Mouse (Mus musculus) kidney, adult 2 months (tissue): Measurements from ENCODE around the gene Wdr72. TPM values are rescaled to one million over a fixed set of nuclear protein-coding genes. Genes with fewer than 3 reads are reported as not detected.

Experiments
- DNase-seq: peaks from one replicate; pipeline ENCODE4 v3.0.0; 2021
- H3K27ac ChIP-seq: fragments of 200-500 bp; 2 replicates; pipeline ENCODE4 v1.5.1; 2012; ENCODE audit warnings: low read depth, low read length, control low read depth, inconsistent platforms; ENCODE audit not compliant: insufficient read depth
- H3K27me3 ChIP-seq: fragments of 200-500 bp; replicated peaks from 2 replicates; pipeline ENCODE4 v1.6.1; 2012; ENCODE audit warnings: mild to moderate bottlenecking, moderate library complexity, low read length, inconsistent platforms; ENCODE audit not compliant: control insufficient read depth, insufficient read depth
- H3K36me3 ChIP-seq: fragments of 200-500 bp; 2 replicates; pipeline ENCODE4 v1.6.1; 2012; ENCODE audit warnings: mild to moderate bottlenecking, moderate library complexity, low read length, inconsistent platforms; ENCODE audit not compliant: control insufficient read depth, insufficient read depth
- H3K4me1 ChIP-seq: fragments of 200-500 bp; 2 replicates; pipeline ENCODE4 v1.6.1; 2011; ENCODE audit warnings: low read length; ENCODE audit not compliant: control insufficient read depth, insufficient read depth
- H3K4me3 ChIP-seq: fragments of 200-500 bp; 2 replicates; pipeline ENCODE4 v1.5.1; 2011; ENCODE audit warnings: mild to moderate bottlenecking, low read depth, low read length, control low read depth; ENCODE audit not compliant: insufficient read depth
- CTCF ChIP-seq: fragments of 200-500 bp; conservative IDR thresholded peaks from 2 replicates; pipeline ENCODE4 v1.5.1; 2011; ENCODE audit warnings: low read depth, mild to moderate bottlenecking, control low read depth, low read length, moderate library complexity, mixed read lengths; ENCODE audit not compliant: insufficient read depth, insufficient read length
- POLR2A ChIP-seq: fragments of 200-500 bp; IDR thresholded peaks from one replicate; pipeline ENCODE4 v1.6.1; 2011; ENCODE audit warnings: low read depth, low read length, control low read depth
- WGBS: fragments of 180-500 bp; shearing (Covaris S2); methylation state at CpG from one replicate; pipeline ENCODE4 v1.1.7; 2018; 5-methylcytosine and 5-hydroxymethylcytosine counted together
- polyA plus RNA-seq: library from polyadenylated mRNA; depleted of rRNA; stranded (reverse); fragments of >200 nt; gene quantifications from 2 replicates; pipeline ENCODE4 v1.2.3, GENCODE M21; 2012

The Wdr72 gene
- polyA plus RNA-seq, 1 experiment = 10.8 TPM

- H3K4me3 ChIP-seq = no peak overlapping the region
- TF ChIP-seq POLR2A (no peak), CTCF (peak; percentile 41; the same call in 1 of the 2 replicates)
- H3K4me1 ChIP-seq = no peaks in the 10 kb centered on the region
- H3K27ac ChIP-seq = no peak overlapping the region
- H3K27me3 ChIP-seq = no peaks in the 10 kb centered on the region
- WGBS = 56% methylated on average over 2 of the region's 2 CpGs
- DNase-seq = peak; percentile 3
- H3K36me3 ChIP-seq = no peaks in the 10 kb centered on the region
These were observed 176.1 kb downstream of the Wdr72 start for GRCm38 (mm10) chr9:74286210-74286609.

DNA sequence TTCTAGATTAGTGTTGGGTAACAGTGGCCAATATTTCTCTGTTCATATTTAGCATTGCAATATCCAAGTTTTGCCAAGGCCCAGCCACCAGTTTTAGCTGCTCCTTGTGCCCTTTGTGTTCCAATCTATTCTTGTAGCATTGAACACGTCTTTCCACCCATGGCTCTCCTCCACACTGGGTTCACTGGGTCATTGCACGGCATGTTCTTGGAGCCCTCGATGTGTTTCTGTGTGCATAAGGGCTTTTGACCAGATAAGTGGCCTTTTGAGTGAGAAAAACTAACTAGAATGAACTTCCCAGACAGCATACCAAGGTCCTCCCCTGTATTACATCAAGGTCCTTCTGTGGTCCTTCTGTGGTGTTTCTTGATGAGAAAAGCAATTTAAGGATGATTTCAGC lies 184.3 kb downstream of the Wdr72 start:
- Histone ChIP-seq H3K27me3 (no peaks in the 10 kb centered on the region), H3K4me1 (no peaks in the 10 kb centered on the region), H3K4me3 (no peak overlapping the region), H3K36me3 (no peaks in the 10 kb centered on the region), H3K27ac (no peak overlapping the region)
- 73% methylated on average over 3 of the region's 3 CpGs for WGBS
- no peak for TF ChIP-seq CTCF
- no peak for TF ChIP-seq POLR2A
- DNase-seq = no peak

GRCm38 (mm10) chr9:74318771-74319170 lies 208.6 kb downstream of the Wdr72 start:
- peak; percentile 16 for DNase-seq
- 84% methylated on average over 1 of the region's 1 CpGs for WGBS

DNA sequence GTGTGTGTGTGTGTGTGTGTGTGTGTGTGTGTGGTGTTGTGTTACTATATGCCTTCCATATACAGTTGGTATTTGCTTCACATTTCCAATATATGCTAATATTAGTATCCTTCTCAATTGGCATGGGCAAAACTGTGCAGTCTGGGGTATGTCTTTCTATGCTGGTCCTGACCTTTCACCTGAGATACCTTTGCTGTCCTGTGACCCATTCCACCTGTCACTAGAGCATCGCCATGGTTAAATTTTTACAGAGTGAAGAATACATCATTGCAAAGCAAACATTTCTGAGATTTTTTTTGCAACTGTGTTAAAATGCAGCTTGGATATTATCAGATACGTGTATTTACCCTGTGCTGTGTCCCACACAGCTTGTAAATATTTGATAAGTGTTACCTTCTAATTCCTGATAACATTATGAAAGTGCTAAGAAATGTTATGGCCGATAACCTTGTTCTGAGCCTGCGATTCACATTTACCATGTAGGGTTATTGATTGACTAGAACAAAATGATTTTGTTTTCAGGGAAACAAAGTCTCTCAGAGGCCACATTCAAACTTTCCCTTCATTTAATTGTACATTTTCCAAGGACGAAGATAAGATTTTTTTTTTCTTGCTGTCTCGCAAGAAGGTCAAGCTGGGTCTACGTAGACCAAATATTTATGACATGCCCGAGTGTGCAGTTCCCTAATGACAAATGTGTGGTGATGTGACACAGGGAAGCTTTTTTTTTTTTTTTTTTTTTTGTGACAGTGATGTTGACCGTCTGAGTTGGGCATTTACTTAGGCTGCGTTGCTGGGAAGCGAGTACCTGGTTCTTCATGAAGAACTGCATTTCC lies 214.2 kb downstream of the Wdr72 start:
- WGBS = 63% methylated on average over 11 of the region's 11 CpGs
- no peak overlapping the region for H3K27ac ChIP-seq
- DNase-seq = no peak

More at GRCm38 (mm10) chr9:74318771-74319170, 208.6 kb downstream of the Wdr72 start:
- Histone ChIP-seq H3K4me1 (no peaks in the 10 kb centered on the region), H3K27ac (no peak overlapping the region), H3K36me3 (no peaks in the 10 kb centered on the region), H3K4me3 (no peak overlapping the region), H3K27me3 (no peaks in the 10 kb centered on the region)
- no peak for TF ChIP-seq CTCF
- TF ChIP-seq POLR2A = no peak

DNA sequence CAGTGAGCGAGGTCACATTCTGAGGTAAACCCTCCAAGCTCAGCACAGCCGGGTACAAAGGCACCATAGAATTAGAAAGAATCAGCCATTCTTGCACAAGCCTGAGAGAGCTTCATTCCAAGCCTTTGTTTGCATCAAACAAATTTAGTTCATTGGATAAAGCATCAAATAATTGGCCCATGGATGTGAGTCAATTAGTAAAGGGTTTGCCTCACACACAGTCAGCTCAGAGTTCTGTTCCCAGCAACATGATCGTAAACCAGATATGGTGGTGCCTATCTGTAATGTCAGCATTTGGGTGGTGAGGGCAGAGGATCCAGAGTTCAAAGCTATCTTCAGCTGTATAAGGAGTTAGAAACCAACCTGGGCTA lies 214.8 kb downstream of the Wdr72 start:
- Histone ChIP-seq H3K4me1 (0 out of 2 replicates have a peak, but pooled peaks cover 3% of the 10 kb centered on the region), H3K4me3 (no peak overlapping the region), H3K27me3 (no peaks in the 10 kb centered on the region; the same call in 1 of the 2 replicates), H3K27ac (no peak overlapping the region), H3K36me3 (no peaks in the 10 kb centered on the region)
- DNase-seq = no peak
- no peak for TF ChIP-seq POLR2A
- no peak for TF ChIP-seq CTCF
- 90% methylated on average over 3 of the region's 3 CpGs for whole genome bisulfite sequencing

More for the DNA sequence above, 214.2 kb downstream of the Wdr72 start:
- Histone ChIP-seq H3K4me1 (0 out of 2 replicates have a peak, but pooled peaks cover 3% of the 10 kb centered on the region), H3K27me3 (no peaks in the 10 kb centered on the region; the same call in 1 of the 2 replicates), H3K4me3 (no peak overlapping the region), H3K36me3 (no peaks in the 10 kb centered on the region)
- TF ChIP-seq POLR2A = no peak

GRCm38 (mm10) chr9:74325981-74326380 lies 215.8 kb downstream of the Wdr72 start:
- Histone ChIP-seq H3K36me3 (no peaks in the 10 kb centered on the region), H3K4me3 (no peak overlapping the region), H3K4me1 (0 out of 2 replicates have a peak, but pooled peaks cover 3% of the 10 kb centered on the region), H3K27me3 (no peaks in the 10 kb centered on the region; the same call in 1 of the 2 replicates), H3K27ac (no peak overlapping the region)
- TF ChIP-seq CTCF (no peak), POLR2A (no peak)
- DNase-seq = no peak
- WGBS = 88% methylated on average over 1 of the region's 1 CpGs

DNA sequence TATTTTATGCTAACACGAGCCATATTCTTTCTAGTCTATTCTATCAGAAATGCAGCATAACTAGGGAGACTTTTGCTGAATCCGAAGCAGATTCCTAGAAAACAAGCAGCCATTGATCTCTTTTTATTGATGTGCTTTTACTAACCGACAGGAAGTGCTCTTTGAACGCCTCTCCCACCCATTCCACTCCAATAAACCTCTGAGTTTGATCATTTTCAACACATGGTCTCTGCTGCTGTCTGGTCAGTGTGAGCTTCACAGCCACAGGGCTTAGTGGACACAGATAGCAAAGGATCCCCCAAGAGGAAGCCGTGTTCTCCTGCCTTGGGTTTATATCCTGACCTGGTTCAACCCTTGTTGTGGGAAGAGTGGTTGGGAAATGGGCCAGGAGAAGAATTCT lies 218.7 kb downstream of the Wdr72 start:
- 68% methylated on average over 5 of the region's 5 CpGs for WGBS
- Histone ChIP-seq H3K36me3 (no peaks in the 10 kb centered on the region), H3K27me3 (no peaks in the 10 kb centered on the region; the same call in 1 of the 2 replicates), H3K4me3 (no peak overlapping the region), H3K4me1 (0 out of 2 replicates have a peak, but pooled peaks cover 3% of the 10 kb centered on the region), H3K27ac (no peak overlapping the region)
- TF ChIP-seq POLR2A = no peak
- no peak for TF ChIP-seq CTCF
- no peak for DNase-seq
